Mouse (Mus musculus): ENCODE measurements at regions not wholly inside any gene's neighbourhood (a gene's known extent, or its start where the extent isn't known, plus 50 kb on each side); places are given as distances from the start of the nearest gene placed in this dataset.

DNA sequence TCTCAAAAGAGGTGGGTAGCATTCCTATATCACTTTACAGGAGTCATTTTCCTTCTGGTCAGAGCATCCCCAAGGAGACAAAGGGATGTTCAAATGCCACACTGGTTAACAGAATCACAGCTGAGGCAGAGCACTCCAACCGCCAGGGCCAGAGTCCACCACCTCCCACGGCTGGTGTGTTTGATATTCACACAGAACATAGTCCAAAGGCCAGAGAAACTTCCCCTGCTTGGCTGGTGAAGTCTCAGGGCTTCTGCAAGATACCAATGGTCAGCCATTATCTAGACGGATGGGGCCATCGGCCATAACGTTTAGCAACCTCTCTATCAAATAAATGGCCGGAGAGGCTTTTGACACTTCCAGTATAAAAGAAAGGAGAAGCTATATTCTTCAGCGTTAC, 313.8 kb downstream of the Nucb2 start:
- no peak for TF ChIP-seq POLR2AphosphoS5 (IDR thresholded peaks at IDR 0.05; ENCODE audit: insufficient replicate concordance, low read depth, low read length)
- no peak for TF ChIP-seq CTCF (IDR thresholded peaks at IDR 0.05; ENCODE audit: low read depth, low read length)
